Mouse (Mus musculus): Measurements from ENCODE around the gene Ajm1. TPM values are rescaled to one million over a fixed set of nuclear protein-coding genes. Genes with fewer than 3 reads are reported as not detected.

Gene Ajm1
- total RNA-seq (2021) = under 1 TPM in 1 of 2 experiments, not detected in 1; 0.10 TPM
- long read RNA-seq, experiment 1, partial matches to known transcripts = 0 of 1 reads
- long read RNA-seq, experiment 1, other reads (novel, unspliced or antisense) = 0 of 1 reads
- long read RNA-seq, experiment 2 = 0 reads

GRCm38 (mm10) chr2:25581294-25581864 is at the start of gene Ajm1:
Ajm1 (minus strand) TSS chr2:25581757.
- intact Hi-C loops (cut with DNase I) = no loop called here
- DNase-seq = peak; percentile 68 to 75

- intact Hi-C loops (cut with DNase I) = no loop called here
- DNase-seq = peak in 1 of 2 experiments; percentile 11
These were observed 47.2 kb upstream of the Ajm1 start for GRCm38 (mm10) chr2:25628738-25629137.

GRCm38 (mm10) chr2:25627811-25628210 is 46.3 kb upstream of the Ajm1 start, which contains the start of gene Fcna:
Fcna (minus strand) TSS chr2:25628030.
- intact Hi-C loops (cut with DNase I) = no loop called here
- no peak for DNase-seq

GRCm38 (mm10) chr2:25625986-25626385 is 44.4 kb upstream of the Ajm1 start:
- DNase-seq = no peak
- intact Hi-C loops (cut with DNase I) = no loop called here

- intact Hi-C loops (cut with DNase I) = no loop called here
- DNase-seq = peak; percentile 84 to 89
These were observed 40.0 kb upstream of the Ajm1 start, which contains the start of gene Tmem141 for GRCm38 (mm10) chr2:25621229-25622200. Tmem141 (minus strand) TSS chr2:25622005.

- intact Hi-C loops (cut with DNase I) = no loop called here
- DNase-seq = no peak
These were observed 39.3 kb upstream of the Ajm1 start for GRCm38 (mm10) chr2:25620852-25621228.

- DNase-seq = no peak
- intact Hi-C loops (cut with DNase I) = no loop called here
These were observed 38.8 kb upstream of the Ajm1 start for GRCm38 (mm10) chr2:25620386-25620785.

GRCm38 (mm10) chr2:25617578-25617977 is 36.0 kb upstream of the Ajm1 start, which contains the start of gene Ccdc183:
Ccdc183 (minus strand) TSS chr2:25617678.
- DNase-seq = no peak
- intact Hi-C loops (cut with DNase I) = no loop called here

GRCm38 (mm10) chr2:25616398-25616797 is 34.8 kb upstream of the Ajm1 start:
- no peak for DNase-seq
- intact Hi-C loops (cut with DNase I) = no loop called here

- no peak for DNase-seq
- intact Hi-C loops (cut with DNase I) = no loop called here
These were observed 27.1 kb upstream of the Ajm1 start for GRCm38 (mm10) chr2:25608671-25609070.

- intact Hi-C loops (cut with DNase I) = no loop called here
These were observed 26.4 kb upstream of the Ajm1 start, which contains the start of gene Rabl6 for GRCm38 (mm10) chr2:25607761-25608622. Rabl6 (minus strand) TSS chr2:25608521.

GRCm38 (mm10) chr2:25602526-25602925 is 21.0 kb upstream of the Ajm1 start:
- intact Hi-C loops (cut with DNase I) = no loop called here
- DNase-seq = no peak

More at GRCm38 (mm10) chr2:25607761-25608622, 26.4 kb upstream of the Ajm1 start, which contains the start of gene Rabl6:
- DNase-seq = peak; percentile 92 to 93

GRCm38 (mm10) chr2:25600037-25600436 is 18.5 kb upstream of the Ajm1 start:
- intact Hi-C loops (cut with DNase I) = no loop called here
- no peak for DNase-seq

GRCm38 (mm10) chr2:25598749-25599148 is 17.2 kb upstream of the Ajm1 start:
- intact Hi-C loops (cut with DNase I) = no loop called here
- DNase-seq = no peak

GRCm38 (mm10) chr2:25596765-25597510 is 15.4 kb upstream of the Ajm1 start:
- intact Hi-C loops (cut with DNase I) = no loop called here
- no peak for DNase-seq

- DNase-seq = no peak
- intact Hi-C loops (cut with DNase I) = no loop called here
These were observed 10.3 kb upstream of the Ajm1 start for GRCm38 (mm10) chr2:25591863-25592262.

GRCm38 (mm10) chr2:25588227-25588907 is 6.8 kb upstream of the Ajm1 start:
- DNase-seq = no peak
- intact Hi-C loops (cut with DNase I) = no loop called here

GRCm38 (mm10) chr2:25587290-25587689 is 5.7 kb upstream of the Ajm1 start:
- intact Hi-C loops (cut with DNase I) = no loop called here

GRCm38 (mm10) chr2:25585601-25586000 is 4.0 kb upstream of the Ajm1 start:
- intact Hi-C loops (cut with DNase I) = no loop called here

More at GRCm38 (mm10) chr2:25587290-25587689, 5.7 kb upstream of the Ajm1 start:
- no peak for DNase-seq

More at GRCm38 (mm10) chr2:25585601-25586000, 4.0 kb upstream of the Ajm1 start:
- no peak for DNase-seq

All from heart, postnatal 14 days (tissue).